Mouse (Mus musculus) liver, adult 10 weeks (tissue): ENCODE measurements around the gene Akr1c6. TPM values are rescaled to one million over a fixed set of nuclear protein-coding genes. Genes with fewer than 3 reads are reported as not detected.

Experiments
- polyA plus RNA-seq: library from polyadenylated mRNA; stranded (reverse); fragments of 350-450 nt; fragmentation: Illumina TruSeq; extraction: RNeasy Lipid Tissue Mini Kit (QIAGEN cat#74804); gene quantifications from one replicate; pipeline ENCODE4 v1.2.3, GENCODE M21; 2014; ENCODE audit warnings: low read depth, low replicate concordance

Gene Akr1c6
- 3,950 TPM for polyA plus RNA-seq

DNA sequence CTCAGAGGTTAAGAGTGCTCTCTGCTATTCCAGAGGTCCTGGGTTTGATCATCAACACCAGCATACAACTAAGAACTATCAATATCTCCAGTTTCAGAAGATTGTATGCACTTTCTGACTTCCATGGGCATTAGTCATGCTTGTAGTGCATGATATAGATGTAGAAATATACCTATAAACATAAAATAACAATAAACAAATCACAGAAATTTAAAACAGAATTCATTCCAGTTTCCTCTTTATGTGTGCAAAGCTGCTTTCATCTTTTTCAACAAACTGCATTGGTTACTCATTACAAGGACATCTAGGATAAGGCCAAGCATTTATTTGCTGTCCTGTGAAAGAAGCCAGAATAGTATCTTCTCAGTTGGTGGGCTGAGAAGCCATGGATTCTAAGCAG lies at the start of gene Akr1c6:
Gene Akr1c6, plus strand, starts transcription at position 301 of the 400 bp plus-strand sequence.

Other genes with a start within 250 kb of the Akr1c6 start
- gene Akr1c13, start 243.2 kb upstream of the Akr1c6 start, polyA plus RNA-seq, result 295 TPM
- 220 TPM for gene Akr1c19, start 205.6 kb upstream of the Akr1c6 start, polyA plus RNA-seq
- 182 TPM for gene Akr1c12, start 154.9 kb upstream of the Akr1c6 start, polyA plus RNA-seq
- gene Akr1c20, start 89.0 kb downstream of the Akr1c6 start, polyA plus RNA-seq, result 427 TPM
- gene Akr1c21, start 139.8 kb downstream of the Akr1c6 start, polyA plus RNA-seq, result not detected
- 45.9 TPM for gene Akr1e1, start 174.9 kb downstream of the Akr1c6 start, polyA plus RNA-seq